Mouse (Mus musculus): ENCODE measurements around the gene Slc25a39.

DNA sequence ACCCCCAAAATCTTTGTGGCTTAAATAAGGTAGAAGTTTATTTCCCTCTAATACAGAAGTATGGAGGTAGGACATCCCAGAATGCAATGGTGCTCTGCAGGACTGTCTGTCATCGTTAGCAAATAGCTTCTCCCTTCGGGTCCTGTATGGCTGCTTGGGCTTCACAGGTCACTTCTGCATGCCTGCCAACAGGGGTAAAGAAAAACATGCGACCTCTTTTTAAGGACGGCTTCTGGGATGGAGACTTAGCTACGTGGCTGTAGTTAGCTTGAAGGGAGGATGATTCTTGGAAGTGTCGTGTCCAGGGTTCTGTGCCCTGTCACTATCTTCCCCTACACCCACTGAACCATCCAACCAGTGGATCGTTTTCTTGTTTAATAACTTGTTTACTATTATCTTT lies 37.5 kb downstream of the Slc25a39 start:
- TF ChIP-seq CTCF (IDR thresholded peaks at IDR 0.05; ENCODE audit: extremely low read depth, insufficient read length, insufficient replicate concordance, low read depth, low read length) = no peak
- TF ChIP-seq POLR2A (IDR thresholded peaks at IDR 0.05; ENCODE audit: low read depth, low read length) = no peak
